Mouse (Mus musculus) layer of hippocampus, adult 11-12 months (tissue): ENCODE measurements around the gene Stard13.

Source experiments
- DNase-seq: peaks from one replicate; pipeline ENCODE4 v3.0.0; 2022; ENCODE audit warnings: low spot score

Gene Stard13

GRCm38 (mm10) chr5:151056920-151057294 is 176.7 kb downstream of the Stard13 start:
- DNase-seq, result no peak

GRCm38 (mm10) chr5:151056255-151056919 is 177.2 kb downstream of the Stard13 start:
- DNase-seq, result no peak

- DNase-seq, result no peak
Measured at GRCm38 (mm10) chr5:151055426-151056090, 178.1 kb downstream of the Stard13 start.

GRCm38 (mm10) chr5:151054743-151055114 is 178.9 kb downstream of the Stard13 start:
- DNase-seq, result no peak

- no peak for DNase-seq
Measured at GRCm38 (mm10) chr5:151054100-151054742, 179.4 kb downstream of the Stard13 start.

GRCm38 (mm10) chr5:151053190-151053589 is 180.4 kb downstream of the Stard13 start:
- DNase-seq, result no peak

- DNase-seq, result no peak
Measured at GRCm38 (mm10) chr5:151052331-151052730, 181.3 kb downstream of the Stard13 start.

- DNase-seq, result no peak
Measured at GRCm38 (mm10) chr5:151047488-151047887, 186.1 kb downstream of the Stard13 start.

- no peak for DNase-seq
Measured at GRCm38 (mm10) chr5:151046917-151047316, 186.7 kb downstream of the Stard13 start.

- no peak for DNase-seq
Measured at GRCm38 (mm10) chr5:151046131-151046530, 187.5 kb downstream of the Stard13 start.

GRCm38 (mm10) chr5:151042911-151043310 is 190.7 kb downstream of the Stard13 start:
- no peak for DNase-seq

GRCm38 (mm10) chr5:151037871-151038270 is 195.8 kb downstream of the Stard13 start:
- DNase-seq, result no peak

GRCm38 (mm10) chr5:151034715-151035512 is 198.7 kb downstream of the Stard13 start:
- no peak for DNase-seq

- no peak for DNase-seq
Measured at GRCm38 (mm10) chr5:151028906-151029305, 204.7 kb downstream of the Stard13 start.

- peak; percentile 46 for DNase-seq
Measured at GRCm38 (mm10) chr5:151027171-151027570, 206.5 kb downstream of the Stard13 start.

- DNase-seq, result no peak
Measured at GRCm38 (mm10) chr5:151026069-151026468, 207.6 kb downstream of the Stard13 start.

GRCm38 (mm10) chr5:151024483-151024882 is 209.2 kb downstream of the Stard13 start:
- DNase-seq, result no peak

- DNase-seq, result no peak
Measured at GRCm38 (mm10) chr5:151023461-151023860, 210.2 kb downstream of the Stard13 start.

- DNase-seq, result no peak
Measured at GRCm38 (mm10) chr5:151022939-151023338, 210.7 kb downstream of the Stard13 start.

- no peak for DNase-seq
Measured at GRCm38 (mm10) chr5:151022026-151022425, 211.6 kb downstream of the Stard13 start.

- DNase-seq, result no peak
Measured at GRCm38 (mm10) chr5:151020831-151021230, 212.8 kb downstream of the Stard13 start.

- DNase-seq, result no peak
Measured at GRCm38 (mm10) chr5:151020031-151020820, 213.4 kb downstream of the Stard13 start.
